Mouse (Mus musculus): ENCODE data around the gene Smarcd1. TPM values are rescaled to one million over a fixed set of nuclear protein-coding genes. Genes with fewer than 3 reads are reported as not detected.
"Not testable (repeated sequence)": the region's sequence is repeated elsewhere in the genome, so short reads cannot be mapped to it uniquely, and the experiment has no call there.

Smarcd1 gene
- polyA plus RNA-seq, 1 experiment, result 23.2 TPM

DNA sequence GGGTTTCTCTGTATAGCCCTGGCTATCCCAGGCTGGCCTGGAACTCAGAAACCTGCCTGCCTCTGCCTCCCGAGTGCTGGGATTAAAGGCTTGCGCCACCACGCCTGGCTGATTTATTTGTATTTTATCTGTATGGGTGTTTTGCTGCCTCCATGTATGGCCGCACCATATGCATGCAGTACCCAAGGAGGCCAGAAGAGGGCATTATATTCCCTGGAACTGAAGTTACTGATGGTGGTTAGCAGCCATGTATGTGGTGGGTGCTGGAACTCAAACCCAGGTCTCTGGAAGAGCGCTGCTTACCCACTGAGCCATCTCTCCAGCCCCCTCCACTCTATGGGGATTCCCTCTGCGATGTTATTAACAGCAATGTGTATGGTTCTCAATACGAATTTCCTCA is 19.0 kb upstream of the Smarcd1 start:
- no peak for DNase-seq (ENCODE audit: low read depth)

DNA sequence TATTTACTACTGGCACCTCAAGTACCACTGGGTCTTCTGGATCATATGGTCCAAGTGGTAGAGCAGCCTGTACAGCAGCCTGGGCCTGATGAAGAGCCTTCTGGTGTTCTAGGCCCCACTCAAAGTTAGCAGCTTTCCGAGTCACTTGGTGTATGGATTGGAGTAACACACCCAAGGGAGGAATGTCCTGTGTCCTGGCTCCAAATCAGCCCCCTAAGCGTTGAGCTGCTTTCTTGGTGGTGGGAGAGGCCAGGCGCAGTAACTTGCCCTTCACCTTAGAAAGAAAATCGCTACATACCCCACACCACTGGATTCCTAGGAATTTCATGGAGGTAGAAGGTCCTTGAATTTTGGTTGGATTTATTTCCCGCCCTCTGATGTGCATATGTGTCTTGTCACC is 17.8 kb upstream of the Smarcd1 start:
- DNase-seq (ENCODE audit: low read depth), result no peak

DNA sequence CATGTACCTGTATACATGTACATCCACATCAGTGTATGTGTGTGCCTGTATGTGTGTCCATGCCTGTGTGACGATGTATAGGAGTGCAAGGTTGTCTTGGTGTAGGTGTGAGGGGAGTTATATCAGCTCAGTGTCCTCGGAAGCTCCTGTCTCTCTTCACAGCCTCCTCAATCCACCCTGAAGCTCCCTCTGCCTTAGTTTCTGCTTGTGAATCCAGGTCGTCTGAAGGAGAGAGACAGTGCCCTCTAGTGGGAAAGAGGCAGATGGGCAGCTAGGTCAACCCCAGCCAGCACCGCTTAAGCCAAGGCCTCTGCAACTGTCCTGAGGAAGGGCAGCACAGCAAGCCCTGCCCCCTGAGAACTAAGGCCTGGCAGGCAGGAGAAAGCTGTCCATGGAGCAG is 13.2 kb upstream of the Smarcd1 start:
- DNase-seq (ENCODE audit: low read depth), result no peak

DNA sequence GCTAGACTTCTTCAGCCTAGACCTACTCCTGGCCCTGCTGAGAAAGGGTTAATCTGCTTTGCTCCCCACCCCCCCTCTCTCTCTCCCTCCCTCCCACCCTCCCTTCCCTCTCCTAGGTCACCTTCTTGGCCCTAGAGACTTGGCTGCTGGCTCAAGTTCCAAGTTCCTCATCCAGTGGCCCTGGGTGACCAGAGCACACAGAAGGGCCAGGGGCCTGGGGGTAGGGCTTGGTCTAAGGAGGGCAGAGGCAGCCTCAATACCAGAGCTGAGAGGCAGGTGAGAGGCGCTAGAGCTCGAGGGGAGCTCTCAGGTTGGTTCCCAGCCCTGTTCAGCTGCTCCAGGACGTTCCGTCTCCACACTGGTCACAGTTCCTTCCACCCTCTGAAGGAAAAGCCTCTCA is 11.0 kb upstream of the Smarcd1 start:
- no peak for DNase-seq (ENCODE audit: low read depth)

DNA sequence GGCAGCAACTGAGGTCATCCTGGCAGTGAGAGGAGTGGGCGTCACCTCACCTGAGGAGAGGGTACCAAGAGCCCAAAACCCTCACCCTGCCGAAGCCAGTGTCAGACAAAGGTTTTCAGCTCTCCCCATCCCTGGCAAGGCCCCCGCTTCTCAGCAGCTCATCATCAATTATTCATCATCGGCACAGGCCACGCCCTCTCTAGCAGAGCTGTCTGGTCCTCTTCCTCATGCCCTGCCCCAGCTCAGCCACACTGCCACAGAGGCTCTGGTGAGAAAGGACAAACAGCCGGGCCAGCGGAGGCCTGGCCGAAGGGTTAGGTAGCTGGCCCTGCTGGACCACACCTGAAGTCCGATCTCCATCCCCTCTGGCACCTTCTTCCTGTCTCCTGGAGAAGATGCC is 10.0 kb upstream of the Smarcd1 start:
- DNase-seq (ENCODE audit: low read depth), result no peak

DNA sequence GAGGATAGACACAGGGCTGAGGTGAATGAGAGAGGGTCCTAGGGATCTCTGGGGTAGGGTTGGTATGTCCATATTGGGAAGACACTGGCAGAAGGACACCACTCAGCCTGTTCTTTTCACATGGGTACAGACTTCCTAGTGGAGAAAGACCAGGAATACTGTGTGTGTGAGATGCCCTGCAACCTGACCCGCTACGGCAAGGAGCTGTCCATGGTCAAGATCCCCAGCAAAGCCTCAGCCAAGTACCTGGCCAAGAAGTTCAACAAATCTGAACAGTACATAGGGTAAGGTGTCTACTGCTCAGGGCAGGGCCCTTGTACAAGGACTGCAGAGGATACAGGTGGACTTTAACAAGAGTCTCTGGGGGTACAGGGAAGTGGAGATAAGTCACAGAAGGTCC is 4.6 kb upstream of the Smarcd1 start:
- no peak for DNase-seq (ENCODE audit: low read depth)

DNA sequence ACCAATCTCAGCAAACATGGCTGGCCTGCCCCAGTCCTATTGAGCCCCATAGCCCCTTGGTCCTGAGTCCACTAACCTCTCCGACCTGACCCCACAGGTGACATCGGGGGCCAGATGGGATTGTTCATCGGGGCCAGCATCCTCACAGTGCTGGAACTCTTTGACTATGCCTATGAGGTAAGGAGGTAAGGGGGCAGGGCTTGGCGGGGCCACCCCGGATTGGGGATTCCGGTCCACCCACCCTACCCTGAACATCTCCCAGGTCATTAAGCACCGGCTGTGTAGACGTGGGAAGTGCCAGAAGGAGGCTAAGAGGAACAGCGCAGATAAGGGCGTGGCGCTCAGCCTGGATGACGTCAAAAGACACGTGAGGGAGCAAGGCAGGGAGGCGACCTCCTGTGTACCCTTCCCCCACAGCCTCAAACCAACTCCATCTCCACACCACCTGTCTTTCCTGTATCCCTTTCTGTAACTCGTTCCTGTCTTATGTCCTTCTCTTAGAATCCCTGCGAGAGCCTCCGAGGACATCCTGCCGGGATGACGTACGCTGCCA is 3.3 kb upstream of the Smarcd1 start:
- DNase-seq (ENCODE audit: low read depth), result no peak

DNA sequence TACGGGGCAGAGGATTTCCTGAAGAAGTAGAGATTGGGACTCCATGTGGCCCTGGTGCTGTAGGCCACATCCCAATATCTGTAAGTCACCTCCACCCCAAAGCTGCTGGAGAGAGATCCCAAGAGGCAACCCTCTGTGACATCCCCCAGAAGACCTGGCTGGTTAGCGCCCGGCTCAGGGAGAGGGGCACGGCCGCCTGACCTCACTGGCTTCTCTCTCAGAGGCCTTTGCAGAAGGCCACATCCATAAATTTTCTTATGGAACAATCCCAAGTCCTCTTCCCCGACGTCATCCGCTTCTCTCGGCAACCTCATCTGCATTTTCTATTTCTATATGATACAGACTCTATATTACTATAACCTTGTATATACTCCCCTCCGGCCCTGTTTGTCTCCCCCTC is 2.2 kb upstream of the Smarcd1 start:
- DNase-seq (ENCODE audit: low read depth), result no peak

DNA sequence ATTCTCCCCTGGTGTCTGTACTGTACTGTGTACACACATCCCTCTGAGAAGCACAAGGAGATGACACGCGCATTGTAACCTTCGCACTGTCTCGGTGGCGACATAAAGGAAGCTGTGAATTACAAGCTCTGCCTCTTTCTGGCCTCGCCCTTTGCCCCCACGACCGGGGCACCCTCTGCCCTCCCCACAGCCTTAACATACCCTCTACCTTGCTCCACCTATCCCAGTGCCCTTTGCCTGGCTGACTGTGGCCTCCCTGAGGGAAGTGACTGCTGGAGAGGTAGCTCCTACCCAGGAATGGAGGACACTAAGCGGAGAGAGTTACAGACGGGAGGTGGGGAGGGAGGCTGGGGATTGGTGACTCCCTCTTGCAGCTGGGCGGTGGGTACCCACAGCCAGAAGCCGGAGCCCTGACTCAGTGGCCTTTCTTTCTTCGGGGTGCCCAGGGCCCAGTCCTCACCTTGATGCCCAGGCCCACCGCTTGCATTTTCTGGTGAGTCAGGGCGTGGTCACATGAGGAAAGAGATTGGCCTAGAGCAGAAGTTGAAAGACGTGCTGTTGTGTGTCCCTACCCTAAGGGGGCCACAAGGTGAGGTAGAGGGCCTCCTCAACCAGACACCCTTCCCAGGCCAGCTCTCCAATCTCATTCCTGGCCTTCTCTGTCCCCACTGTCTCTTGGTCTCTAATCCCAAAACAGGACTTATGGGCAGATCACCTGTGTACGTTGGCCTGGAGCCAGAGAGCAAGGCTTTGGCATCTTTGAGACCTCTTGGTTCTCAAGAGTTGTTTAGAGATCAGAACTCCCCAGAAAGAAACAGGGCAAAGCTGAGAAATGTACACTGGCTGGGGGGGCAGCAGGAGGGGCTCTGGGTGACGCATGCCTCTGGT is 1.5 kb upstream of the Smarcd1 start:
- DNase-seq (ENCODE audit: low read depth), result no peak

DNA sequence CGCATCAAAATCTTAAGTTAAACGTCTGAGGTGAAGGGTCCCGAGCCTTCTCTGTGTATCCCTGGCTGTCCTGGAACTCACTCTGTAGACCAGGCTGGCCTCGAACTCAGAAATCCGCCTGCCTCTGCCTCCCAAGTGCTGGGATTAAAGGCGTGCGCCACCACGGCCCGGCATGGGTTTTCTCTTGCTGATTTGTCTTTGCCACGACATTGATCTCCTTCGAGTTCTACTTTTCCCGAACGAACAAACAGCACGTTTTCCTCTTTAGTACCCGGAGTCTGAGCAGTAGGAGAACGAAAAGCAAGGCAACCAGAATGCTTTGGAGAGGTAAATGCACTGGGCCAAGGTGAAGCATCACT is 310 bp upstream of the Smarcd1 start:
- not testable (repeated sequence) for DNase-seq (ENCODE audit: low read depth)

DNA sequence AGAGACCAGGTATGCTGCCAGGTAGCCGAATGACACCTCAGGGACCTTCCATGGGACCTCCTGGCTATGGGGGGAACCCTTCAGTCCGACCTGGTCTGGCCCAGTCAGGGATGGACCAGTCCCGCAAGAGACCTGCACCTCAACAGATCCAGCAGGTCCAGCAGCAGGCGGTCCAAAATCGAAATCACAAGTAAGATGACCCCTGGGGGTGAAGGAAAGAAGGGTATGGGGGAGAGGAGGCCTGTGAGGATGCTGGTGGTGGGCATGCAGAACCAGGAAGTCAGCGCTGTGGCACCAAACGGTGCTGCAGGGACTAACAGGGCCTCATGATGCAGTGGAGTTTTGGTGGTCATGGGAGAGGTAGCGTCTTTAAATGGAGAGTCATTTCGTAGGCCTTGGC is 1.2 kb downstream of the Smarcd1 start:
- no peak for DNase-seq (ENCODE audit: low read depth)

DNA sequence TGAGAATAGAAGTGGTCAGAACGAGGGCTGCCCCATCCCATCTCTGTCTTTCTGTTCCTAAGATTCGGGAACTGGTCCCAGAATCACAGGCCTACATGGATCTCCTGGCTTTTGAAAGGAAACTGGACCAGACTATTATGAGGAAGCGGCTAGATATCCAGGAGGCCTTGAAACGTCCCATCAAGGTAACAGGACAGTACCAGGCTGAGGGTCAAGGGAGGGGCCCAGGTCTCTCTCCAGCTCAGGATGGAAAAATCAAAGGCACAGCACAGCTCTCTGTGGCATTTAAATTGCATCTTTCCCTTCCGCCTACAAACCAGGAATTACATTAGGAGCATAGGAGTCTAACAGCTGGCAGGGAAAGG is 1.7 kb downstream of the Smarcd1 start:
- DNase-seq (ENCODE audit: low read depth), result no peak

DNA sequence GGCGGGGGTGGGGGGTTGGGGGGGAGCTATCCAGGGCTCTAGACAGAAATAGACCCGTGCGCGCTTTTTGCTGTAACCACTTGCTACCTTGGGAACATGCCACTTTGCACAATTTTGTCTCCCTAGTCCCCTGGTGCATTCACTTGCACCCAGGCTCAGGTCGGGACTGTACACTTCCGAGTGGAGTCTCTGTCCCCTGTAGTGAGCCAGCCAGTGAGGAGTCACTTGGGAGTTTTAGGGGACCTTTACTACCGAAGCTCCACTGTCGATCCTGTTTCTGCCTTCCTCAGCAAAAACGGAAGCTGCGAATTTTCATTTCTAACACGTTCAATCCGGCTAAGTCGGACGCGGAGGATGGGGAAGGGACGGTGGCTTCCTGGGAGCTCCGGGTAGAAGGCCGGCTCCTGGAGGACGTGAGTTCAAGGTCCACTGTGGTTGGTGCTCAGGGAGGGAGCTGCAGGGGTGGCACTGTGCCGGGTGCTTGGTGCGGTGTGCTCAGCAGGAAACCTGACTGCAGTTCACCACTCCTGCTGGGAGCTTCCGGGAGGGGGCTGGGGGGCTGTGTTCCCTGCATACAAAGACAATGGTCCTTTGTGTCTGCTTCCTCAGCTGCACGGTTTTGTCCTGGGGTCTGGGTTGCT is 2.2 kb downstream of the Smarcd1 start:
- DNase-seq (ENCODE audit: low read depth), result no peak

DNA sequence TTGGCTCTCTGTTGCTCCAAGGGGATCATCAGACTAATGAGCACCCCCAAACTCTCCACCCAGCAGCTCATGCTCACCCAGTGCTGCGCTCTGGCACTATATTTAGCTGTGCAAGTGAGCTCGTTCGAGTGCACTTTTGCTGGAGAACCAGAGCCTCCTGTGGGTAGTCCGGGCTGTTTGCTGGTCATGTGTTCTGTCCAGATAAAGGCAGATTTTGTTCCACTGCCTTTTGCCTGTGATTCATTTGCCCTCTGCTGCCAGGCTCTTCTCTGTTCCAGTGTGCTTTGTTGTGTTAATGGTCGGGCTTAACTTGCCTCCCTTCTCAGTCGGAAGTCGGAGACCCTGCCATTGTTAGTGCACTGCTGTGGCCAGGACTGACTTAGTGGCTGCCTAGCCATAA is 3.0 kb downstream of the Smarcd1 start:
- DNase-seq (ENCODE audit: low read depth), result no peak

DNA sequence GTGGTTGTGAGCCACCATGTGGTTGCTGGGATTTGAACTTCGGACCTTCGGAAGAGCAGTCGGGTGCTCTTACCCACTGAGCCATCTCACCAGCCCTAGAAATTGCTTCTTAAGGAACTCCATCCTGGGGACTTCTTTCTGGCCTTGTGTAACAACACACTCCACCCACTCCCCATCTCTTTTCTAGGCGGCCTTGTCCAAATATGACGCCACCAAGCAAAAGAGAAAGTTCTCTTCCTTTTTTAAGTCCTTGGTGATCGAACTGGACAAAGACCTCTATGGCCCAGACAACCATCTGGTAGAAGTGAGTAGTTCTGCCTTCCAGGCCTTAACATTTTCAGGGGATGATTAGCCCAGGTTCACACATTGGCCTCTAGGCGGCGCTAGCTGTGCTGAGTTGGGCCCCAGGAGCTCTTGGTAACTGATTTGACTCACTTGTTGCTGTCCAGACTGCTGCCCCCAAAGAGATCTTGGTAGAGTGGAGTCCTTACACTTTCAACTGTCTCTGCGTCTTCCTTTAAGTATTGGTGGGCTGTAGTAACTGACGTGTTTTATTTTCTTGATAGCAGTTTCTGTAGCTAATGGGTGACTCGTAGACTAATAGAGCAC is 3.6 kb downstream of the Smarcd1 start, which contains the start of gene Gm17349:
Gm17349 (minus strand) TSS at position 51 of the 609 bp plus-strand sequence.
- DNase-seq (ENCODE audit: low read depth), result no peak

DNA sequence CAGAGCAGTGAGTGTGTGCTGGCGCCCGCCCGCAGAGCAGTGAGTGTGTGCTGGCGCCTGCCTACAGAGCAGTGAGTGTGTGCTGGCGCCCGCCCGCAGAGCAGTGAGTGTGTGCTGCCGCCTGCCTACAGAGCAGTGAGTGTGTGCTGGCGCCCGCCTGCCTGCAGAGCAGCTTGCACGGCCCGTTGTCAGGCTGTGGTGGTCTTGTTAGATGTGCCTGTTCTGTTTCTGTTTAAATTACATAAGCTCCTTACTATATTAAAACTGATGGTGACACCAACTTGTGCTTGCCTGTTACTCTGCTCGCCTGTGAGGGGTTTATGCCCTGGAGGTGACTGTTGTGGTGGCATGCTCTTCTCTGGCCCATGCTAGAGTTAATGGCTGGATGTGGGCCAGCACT is 6.2 kb downstream of the Smarcd1 start:
- DNase-seq (ENCODE audit: low read depth), result no peak

DNA sequence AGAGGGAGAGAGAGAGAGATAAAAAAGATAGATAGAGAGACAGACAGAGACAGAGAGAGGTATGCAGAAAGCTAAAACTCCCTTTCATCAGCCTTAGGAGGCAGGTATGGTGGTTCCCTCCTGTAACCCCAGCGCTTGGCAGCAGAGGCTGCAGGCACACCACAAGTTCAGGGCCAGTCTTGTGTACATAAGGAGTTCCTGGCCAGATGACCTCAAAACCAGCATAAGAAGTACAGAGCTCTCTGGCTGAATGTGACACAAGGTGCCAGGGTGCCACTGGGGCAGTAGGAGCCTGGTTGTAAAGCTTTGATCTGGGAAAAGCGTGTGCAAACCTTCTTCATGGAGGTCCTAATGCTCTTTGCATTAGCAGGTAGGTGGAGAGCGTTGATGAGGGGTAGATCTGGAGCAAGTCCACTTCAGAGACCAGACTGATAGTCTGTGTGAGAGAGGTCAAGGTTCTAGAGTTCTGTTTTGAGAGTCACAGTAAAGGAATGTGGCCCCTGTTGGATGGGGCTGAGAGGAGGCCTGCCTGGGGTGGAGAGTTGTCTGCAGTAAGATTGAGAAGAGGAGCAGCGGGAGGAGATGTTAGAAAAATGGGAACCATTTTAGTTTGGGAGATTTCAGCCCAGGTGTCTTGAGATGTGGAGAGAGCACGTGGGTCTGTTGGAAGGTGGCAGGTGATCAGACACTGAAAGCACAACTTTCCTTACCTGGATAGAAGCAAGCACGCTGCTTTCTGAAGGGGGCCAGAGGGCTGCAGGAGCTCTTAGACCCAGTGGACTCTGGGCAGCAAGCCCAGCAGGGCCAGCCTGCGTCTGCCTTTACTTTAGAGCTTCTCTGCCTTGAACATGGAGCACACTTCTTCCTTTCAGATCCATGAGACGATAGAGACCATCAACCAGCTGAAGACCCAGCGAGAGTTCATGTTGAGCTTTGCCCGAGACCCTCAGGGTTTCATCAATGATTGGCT is 8.6 kb downstream of the Smarcd1 start:
- DNase-seq (ENCODE audit: low read depth), result no peak

DNA sequence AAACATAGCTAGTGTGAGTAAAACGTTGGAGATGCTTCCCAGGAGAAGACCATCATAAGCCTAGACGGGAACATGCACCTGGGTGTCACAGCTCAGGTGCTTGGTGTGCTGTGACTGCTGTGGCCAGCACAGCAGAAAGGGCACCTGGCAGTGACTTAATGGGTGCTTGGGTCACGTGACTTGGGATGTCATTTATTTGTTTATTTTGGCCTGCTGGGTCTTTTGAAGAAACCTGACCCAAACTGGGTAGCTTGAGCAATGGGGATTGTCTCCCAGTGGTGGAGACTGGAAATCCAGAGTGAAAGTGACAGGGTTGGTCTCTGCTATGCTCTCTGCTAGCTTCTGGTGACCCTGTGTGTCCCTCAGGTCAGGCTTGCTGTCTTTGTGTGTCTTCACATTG is 9.6 kb downstream of the Smarcd1 start:
- DNase-seq (ENCODE audit: low read depth), result no peak

DNA sequence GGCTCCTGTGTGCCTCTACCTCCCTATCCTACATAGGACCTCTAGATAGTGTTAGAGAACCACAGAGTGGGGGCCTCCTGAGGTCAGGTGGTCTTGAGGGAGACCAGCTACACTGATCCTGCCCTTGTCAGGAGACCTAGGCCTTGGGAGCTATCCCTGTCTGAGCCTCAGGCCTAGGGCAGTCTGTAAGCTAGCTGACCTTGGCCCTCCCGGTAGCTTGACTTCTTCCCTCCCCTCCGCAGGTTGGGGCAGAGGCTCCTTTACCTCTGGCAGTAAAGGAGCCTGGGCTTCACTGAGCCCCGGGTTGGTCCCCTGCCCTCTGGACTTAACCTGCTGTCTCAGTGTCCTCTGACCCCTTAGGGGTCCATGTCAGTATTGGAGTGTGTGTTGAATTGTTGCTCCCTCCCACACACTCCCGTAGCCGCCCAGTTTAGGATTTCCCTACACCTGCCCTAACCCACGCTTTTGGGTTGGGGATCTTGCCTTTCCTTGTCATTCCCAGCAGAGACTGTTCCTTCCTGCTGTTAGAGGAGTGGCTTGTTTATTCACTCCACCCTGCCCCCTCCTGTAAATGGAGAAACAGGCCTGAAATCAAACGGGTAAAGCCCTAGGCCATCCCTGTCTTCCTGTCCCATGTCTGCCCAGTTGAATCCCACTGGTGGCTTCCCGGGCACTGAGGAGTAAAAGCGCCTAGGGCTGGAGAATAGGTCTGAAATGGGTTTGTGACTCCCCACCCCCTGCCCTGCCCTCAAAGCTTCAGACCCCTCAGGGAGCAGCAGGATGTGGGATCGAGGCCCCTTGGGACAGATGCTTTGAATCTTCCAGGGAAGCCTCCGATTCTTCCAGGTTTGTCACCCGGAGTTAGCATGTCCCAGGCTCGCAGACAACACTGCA is 11.0 kb downstream of the Smarcd1 start:
- no peak for DNase-seq (ENCODE audit: low read depth)

DNA sequence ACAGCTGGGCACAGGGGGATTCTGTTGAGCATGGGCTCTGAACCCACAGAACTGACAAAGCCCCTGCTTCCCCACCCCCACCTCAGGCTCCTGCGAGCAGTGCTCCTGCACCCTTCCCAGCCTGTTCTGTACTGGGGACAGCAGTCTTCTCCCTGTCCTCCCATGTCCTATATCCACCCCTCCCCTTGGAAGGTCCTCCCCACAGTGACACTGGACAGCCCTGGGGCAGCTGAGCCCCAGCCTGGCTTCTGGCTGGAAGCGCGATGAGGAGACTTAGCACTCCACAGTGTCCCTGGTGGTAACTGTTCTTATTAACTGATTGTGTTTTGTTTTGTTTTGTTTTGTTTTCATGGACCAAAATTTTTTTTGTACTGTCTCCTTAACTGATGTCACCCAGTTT is 11.6 kb downstream of the Smarcd1 start:
- no peak for DNase-seq (ENCODE audit: low read depth)

DNA sequence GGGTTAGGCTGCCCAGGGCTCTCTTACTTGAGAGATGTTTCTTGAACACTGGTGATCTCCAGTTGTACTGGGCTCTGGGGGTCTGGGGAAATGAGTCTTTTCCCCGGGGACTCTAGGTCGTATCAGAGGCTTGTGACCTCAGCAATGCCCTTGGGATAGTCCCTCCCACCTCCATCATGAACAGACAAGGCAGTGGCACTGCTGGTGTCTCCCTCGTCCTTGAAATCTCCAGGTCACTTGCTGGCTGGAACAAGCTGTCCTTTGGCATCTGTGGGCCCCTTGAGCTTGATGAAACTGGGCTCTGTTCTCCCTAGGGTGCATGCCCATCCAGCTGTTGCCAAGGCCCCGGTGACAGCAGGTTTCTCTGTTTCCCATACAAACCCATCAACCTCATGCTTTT is 12.3 kb downstream of the Smarcd1 start:
- DNase-seq (ENCODE audit: low read depth), result no peak

Data from gonadal fat pad, adult 2 months (tissue).